Mouse (Mus musculus) midbrain, embryonic 15.5 days (tissue): ENCODE results near the gene Fdxr. TPM values are rescaled to one million over a fixed set of nuclear protein-coding genes. Genes with fewer than 3 reads are reported as not detected.

Experiments
- ATAC-seq: fragments of 200-750 bp; cut with Nextera tagmentation; replicated peaks from 2 replicates; pipeline ENCODE4 v1.8.0; 2017; ENCODE audit warnings: moderate TSS enrichment
- H3K27ac ChIP-seq: fragments of 300-500 bp; sonication (generic); 2 replicates; pipeline ENCODE4 v1.5.1; 2015; ENCODE audit warnings: mild to moderate bottlenecking, inconsistent platforms
- H3K27me3 ChIP-seq: fragments of 300-500 bp; sonication (generic); replicated peaks from 2 replicates; pipeline ENCODE4 v1.6.1; 2015; ENCODE audit warnings: inconsistent platforms
- H3K36me3 ChIP-seq: fragments of 300-500 bp; sonication (generic); replicated peaks from 2 replicates; pipeline ENCODE4 v1.6.1; 2015; ENCODE audit warnings: inconsistent platforms
- H3K4me1 ChIP-seq: fragments of 300-500 bp; sonication (generic); 2 replicates; pipeline ENCODE4 v1.6.1; 2015; ENCODE audit warnings: inconsistent platforms
- H3K4me2 ChIP-seq: fragments of 300-500 bp; sonication (generic); 2 replicates; pipeline ENCODE4 v1.6.1; 2015; ENCODE audit warnings: inconsistent platforms, mild to moderate bottlenecking, moderate library complexity
- H3K4me3 ChIP-seq: fragments of 300-500 bp; sonication (generic); 2 replicates; pipeline ENCODE4 v1.5.1; 2015; ENCODE audit warnings: mild to moderate bottlenecking, inconsistent platforms
- H3K9ac ChIP-seq: fragments of 300-500 bp; sonication (generic); 2 replicates; pipeline ENCODE4 v1.6.1; 2015; ENCODE audit warnings: mild to moderate bottlenecking, inconsistent platforms
- H3K9me3 ChIP-seq: fragments of 300-500 bp; sonication (generic); 2 replicates; pipeline ENCODE4 v1.6.1; 2016; ENCODE audit warnings: inconsistent platforms
- WGBS: fragments of 180-500 bp; shearing (Covaris S2); methylation state at CpG from one replicate; pipeline ENCODE4 v1.1.7; 2015; ENCODE audit warnings: mixed read lengths; 5-methylcytosine and 5-hydroxymethylcytosine counted together
- polyA plus RNA-seq: library from polyadenylated mRNA; unstranded; fragments of >200 nt; fragmentation: Nextera tagmentation; extraction: Ambion mirVana; gene quantifications from 2 replicates; pipeline ENCODE4 v1.2.1, GENCODE M21; 2015

The Fdxr gene
- polyA plus RNA-seq, 1 experiment from 2014 or later, result 22.1 TPM

DNA sequence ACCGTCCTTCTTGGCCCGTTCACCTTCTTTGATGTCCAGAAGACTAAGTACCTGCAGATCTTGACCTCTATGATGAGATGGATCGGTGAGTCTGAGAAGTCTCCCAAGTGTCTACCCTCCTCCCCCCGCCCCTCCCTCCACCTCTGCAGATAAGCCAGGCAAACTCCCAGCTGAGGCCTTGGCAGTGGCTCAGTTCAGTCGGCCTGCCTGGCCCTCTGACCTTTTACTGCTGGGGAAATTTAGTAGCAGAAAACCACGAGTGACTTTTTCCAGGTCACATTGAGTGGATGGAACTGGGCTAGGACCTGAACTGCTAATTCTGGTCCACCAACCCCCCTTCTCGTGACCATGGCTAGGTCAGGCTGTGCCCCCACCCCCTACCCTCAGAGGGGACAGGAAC, 48.4 kb downstream of the Fdxr start:
- H3K9ac ChIP-seq, result no peak overlapping the region
- H3K4me3 ChIP-seq, result no peak overlapping the region
- no peak overlapping the region for H3K27ac ChIP-seq
- no peak overlapping the region for H3K4me2 ChIP-seq
- no peak for ATAC-seq
- no peaks in the 10 kb centered on the region for H3K36me3 ChIP-seq
- H3K9me3 ChIP-seq, result no peaks in the 10 kb centered on the region
- no peaks in the 10 kb centered on the region; the same call in 1 of the 2 replicates for H3K27me3 ChIP-seq
- 67% methylated on average over 7 of the region's 7 CpGs for WGBS
- H3K4me1 ChIP-seq, result peaks cover 75% of the 10 kb centered on the region

DNA sequence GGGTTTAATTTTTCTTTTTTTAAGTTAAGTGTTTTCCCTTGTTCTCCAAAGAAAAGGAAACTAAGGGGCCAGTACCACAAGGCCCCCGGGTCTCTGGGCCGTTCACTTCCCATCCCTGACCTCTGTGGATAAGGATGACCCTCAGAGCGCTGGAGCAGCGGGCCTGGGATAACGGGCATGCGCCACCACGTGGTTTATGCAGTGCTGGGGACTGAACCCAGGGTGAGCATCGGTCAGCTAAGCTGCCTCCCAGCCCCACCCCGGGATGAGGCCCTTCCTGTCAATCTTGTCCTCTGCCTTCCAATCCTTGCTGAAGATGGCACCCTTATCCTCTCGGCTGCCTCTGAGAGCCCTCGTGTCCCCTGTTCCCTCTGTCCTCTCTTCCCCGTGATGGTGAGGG, 49.2 kb downstream of the Fdxr start:
- 18% methylated on average over 12 of the region's 12 CpGs for WGBS
- peak; percentile 28; the same call in 1 of the 2 replicates for ATAC-seq
- Histone ChIP-seq H3K27ac (no peak overlapping the region; the same call in 1 of the 2 replicates), H3K4me1 (peaks cover 71% of the 10 kb centered on the region), H3K27me3 (no peaks in the 10 kb centered on the region; the same call in 1 of the 2 replicates), H3K4me2 (no peak overlapping the region), H3K9ac (no peak overlapping the region), H3K4me3 (no peak overlapping the region), H3K36me3 (no peaks in the 10 kb centered on the region), H3K9me3 (no peaks in the 10 kb centered on the region)

DNA sequence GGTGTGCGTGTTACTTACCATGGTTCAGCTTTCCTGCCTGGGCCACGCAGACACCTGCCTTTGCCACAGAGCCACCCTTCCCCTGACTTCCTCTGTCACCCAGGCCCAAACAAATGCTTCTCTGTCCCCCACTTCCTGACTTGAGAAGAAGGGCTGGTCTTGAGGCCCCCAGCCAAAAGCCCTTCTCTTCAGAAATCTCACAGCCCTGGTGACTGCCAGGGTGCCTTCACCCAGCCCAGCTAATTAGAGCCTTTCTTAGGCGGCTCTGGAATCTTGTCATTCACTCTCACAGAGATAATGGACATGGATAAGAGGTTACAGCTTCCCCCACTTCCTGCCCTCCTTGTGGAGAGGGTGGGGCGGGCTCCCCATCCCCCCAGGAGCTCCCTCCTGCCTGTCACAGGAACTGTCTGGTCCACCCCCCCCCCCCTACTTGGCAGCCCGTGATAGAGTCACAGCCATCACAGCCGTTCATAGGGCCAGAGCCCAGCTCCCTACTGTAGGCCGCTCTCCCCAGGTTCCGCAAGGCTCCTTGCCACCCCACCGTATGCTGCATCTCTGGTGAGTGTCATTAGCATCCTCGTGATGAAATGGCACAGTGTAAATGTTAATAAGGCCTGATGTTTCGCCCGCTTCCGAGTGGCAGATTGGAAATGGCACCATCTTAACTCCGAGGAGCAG, 49.9 kb downstream of the Fdxr start:
- Histone ChIP-seq H3K27ac (peak overlapping the region; percentile 61), H3K9ac (no peak overlapping the region), H3K36me3 (no peaks in the 10 kb centered on the region), H3K27me3 (no peaks in the 10 kb centered on the region; the same call in 1 of the 2 replicates), H3K4me1 (peaks cover 71% of the 10 kb centered on the region), H3K4me2 (no peak overlapping the region), H3K4me3 (no peak overlapping the region), H3K9me3 (no peaks in the 10 kb centered on the region)
- WGBS, result 24% methylated on average over 14 of the region's 14 CpGs
- ATAC-seq, result peak; percentile 63

DNA sequence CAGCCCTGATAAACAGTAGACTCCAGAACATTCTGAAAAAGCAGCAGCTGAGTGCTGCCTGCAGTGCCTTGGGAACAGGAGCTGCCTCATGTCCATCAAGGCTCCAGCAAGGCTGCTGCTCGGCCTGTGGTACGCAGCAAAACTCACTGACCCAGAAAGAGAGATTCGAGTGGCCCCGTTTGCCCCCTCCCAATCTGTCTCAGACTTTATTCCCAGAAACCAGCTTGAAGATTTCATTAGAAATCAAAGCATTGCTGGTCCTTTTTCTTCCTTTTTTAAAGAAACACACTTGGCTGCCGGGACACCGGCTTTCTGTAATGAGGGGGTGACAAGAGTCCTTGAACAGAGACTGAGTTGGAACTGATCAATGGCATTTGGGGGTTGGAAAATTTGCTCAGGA, 51.5 kb downstream of the Fdxr start:
- no peak overlapping the region for H3K27ac ChIP-seq
- H3K9ac ChIP-seq, result no peak overlapping the region
- H3K4me2 ChIP-seq, result no peak overlapping the region
- no peaks in the 10 kb centered on the region for H3K9me3 ChIP-seq
- H3K4me1 ChIP-seq, result peaks cover 63% of the 10 kb centered on the region
- H3K27me3 ChIP-seq, result no peaks in the 10 kb centered on the region; the same call in 1 of the 2 replicates
- no peaks in the 10 kb centered on the region for H3K36me3 ChIP-seq
- WGBS, result 43% methylated on average over 6 of the region's 6 CpGs
- no peak for ATAC-seq
- H3K4me3 ChIP-seq, result no peak overlapping the region

DNA sequence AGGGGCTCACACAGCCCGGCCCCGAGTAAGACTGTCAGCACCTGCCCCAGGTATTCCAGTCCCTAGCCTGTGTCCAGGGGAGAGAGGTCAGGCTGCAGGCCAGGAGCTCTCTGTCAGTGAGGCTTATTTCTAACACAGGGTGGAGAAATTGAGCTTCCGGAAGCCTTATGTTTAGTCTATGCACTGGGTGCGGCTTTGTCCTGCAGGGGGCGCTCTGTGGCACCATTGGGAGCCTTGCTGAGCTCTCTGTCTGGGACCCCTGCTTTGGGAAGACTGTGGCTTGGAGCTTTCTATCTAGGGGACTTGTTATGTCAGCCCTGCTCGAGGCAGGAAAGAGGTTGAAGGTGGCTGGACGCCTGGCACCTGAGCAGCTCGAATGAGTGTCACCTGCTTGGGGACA, 52.0 kb downstream of the Fdxr start:
- Histone ChIP-seq H3K27ac (no peak overlapping the region), H3K9ac (no peak overlapping the region), H3K4me1 (peaks cover 63% of the 10 kb centered on the region), H3K36me3 (no peaks in the 10 kb centered on the region), H3K27me3 (no peaks in the 10 kb centered on the region; the same call in 1 of the 2 replicates), H3K9me3 (no peaks in the 10 kb centered on the region), H3K4me3 (no peak overlapping the region), H3K4me2 (no peak overlapping the region)
- ATAC-seq, result no peak
- WGBS, result 42% methylated on average over 8 of the region's 8 CpGs

DNA sequence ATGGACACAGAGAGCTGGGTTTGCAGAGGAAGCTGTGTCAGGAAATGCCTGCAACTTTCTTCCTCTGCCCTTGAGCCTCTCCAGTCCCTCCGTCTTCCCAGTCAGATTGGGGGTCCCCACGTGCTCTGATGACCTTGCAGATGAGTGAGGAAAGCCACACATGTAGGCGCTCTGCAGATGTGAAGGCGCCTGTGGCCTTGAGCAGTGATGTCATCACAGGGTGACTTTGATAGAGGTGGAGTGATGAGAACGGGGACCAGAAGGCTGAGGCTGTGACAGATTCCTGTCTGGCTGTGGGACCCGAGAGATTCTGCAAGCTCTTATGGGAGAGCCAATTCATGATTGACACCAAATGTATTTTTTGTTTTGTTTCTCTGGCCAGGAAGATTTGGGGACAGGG, 53.0 kb downstream of the Fdxr start:
- Histone ChIP-seq H3K4me1 (peaks cover 55% of the 10 kb centered on the region), H3K27ac (no peak overlapping the region), H3K4me3 (no peak overlapping the region), H3K4me2 (no peak overlapping the region), H3K36me3 (no peaks in the 10 kb centered on the region), H3K9me3 (no peaks in the 10 kb centered on the region), H3K27me3 (no peaks in the 10 kb centered on the region; the same call in 1 of the 2 replicates), H3K9ac (no peak overlapping the region)
- WGBS, result 81% methylated on average over 6 of the region's 6 CpGs
- ATAC-seq, result no peak

DNA sequence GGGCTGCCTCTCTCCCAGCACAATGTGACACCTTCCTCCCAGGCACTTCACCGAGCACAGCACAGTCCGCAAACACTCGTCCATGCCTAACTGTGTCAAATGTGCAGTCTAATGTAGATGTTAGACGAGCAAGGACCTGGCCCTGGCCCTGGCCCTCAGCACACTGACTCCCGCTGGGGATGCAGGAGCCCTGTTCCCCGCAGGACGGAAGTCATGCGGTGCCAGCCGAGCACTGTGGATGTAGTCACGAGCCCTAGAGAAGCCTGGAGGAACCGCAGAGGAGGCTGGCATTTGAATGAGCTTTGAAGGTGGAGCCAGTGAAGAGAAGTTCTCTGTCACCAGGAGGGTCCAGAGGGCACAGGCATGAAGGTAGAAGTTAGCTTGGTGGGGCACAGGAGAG, 53.4 kb downstream of the Fdxr start:
- no peaks in the 10 kb centered on the region; the same call in 1 of the 2 replicates for H3K27me3 ChIP-seq
- no peak overlapping the region for H3K27ac ChIP-seq
- H3K4me1 ChIP-seq, result peaks cover 54% of the 10 kb centered on the region
- no peak for ATAC-seq
- 74% methylated on average over 11 of the region's 11 CpGs for WGBS
- no peak overlapping the region for H3K4me3 ChIP-seq
- H3K36me3 ChIP-seq, result no peaks in the 10 kb centered on the region
- no peaks in the 10 kb centered on the region for H3K9me3 ChIP-seq
- H3K9ac ChIP-seq, result no peak overlapping the region
- no peak overlapping the region for H3K4me2 ChIP-seq

DNA sequence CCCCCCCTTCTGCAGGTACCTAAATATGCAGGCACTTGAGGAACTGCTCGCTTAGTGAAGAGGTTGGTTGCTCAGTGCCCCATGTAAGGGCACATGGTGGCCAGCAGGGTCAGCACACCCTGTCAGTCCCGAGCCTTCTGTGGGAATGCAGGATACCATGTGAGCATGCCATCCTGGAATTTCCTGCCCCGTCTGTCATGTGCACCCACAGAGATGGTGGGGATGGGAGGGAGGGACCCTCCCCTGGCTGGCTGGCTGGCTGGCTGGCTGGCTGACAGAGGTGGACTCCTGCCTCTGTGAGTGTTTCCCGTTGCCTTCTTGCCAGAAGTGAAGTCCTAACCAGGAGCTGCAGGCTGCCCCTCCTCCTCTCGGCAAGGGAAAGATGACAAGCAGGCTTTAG, 54.3 kb downstream of the Fdxr start:
- no peaks in the 10 kb centered on the region for H3K9me3 ChIP-seq
- H3K4me2 ChIP-seq, result no peak overlapping the region
- H3K4me1 ChIP-seq, result peaks cover 51% of the 10 kb centered on the region
- H3K36me3 ChIP-seq, result no peaks in the 10 kb centered on the region
- no peaks in the 10 kb centered on the region for H3K27me3 ChIP-seq
- no peak overlapping the region for H3K9ac ChIP-seq
- no peak overlapping the region for H3K27ac ChIP-seq
- no peak for ATAC-seq
- WGBS, result 43% methylated on average over 5 of the region's 5 CpGs
- H3K4me3 ChIP-seq, result no peak overlapping the region

DNA sequence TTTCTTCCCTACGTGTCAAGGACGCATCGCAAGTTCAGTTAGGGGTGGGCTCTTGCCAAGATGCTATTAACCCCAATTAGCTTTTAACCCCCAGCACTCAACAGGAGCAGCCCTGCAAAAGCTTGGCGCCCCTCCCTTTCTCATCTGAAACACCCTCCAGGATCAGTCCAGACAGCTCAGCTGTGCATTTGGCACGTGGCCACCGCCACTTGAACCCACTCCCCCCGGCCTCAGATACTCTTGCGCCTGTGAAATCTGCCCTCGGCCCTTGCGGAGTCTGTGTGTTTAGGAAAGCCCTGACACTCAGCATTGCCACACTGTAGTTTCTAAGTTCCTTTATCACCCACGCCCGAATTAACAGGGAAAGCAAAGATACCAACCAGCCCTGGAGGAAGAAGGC, 54.8 kb downstream of the Fdxr start:
- H3K9me3 ChIP-seq, result no peaks in the 10 kb centered on the region
- WGBS, result 58% methylated on average over 12 of the region's 12 CpGs
- no peak for ATAC-seq
- H3K4me1 ChIP-seq, result peaks cover 51% of the 10 kb centered on the region
- no peak overlapping the region for H3K27ac ChIP-seq
- no peaks in the 10 kb centered on the region for H3K36me3 ChIP-seq
- no peak overlapping the region for H3K9ac ChIP-seq
- no peak overlapping the region for H3K4me2 ChIP-seq
- no peak overlapping the region for H3K4me3 ChIP-seq
- H3K27me3 ChIP-seq, result no peaks in the 10 kb centered on the region

DNA sequence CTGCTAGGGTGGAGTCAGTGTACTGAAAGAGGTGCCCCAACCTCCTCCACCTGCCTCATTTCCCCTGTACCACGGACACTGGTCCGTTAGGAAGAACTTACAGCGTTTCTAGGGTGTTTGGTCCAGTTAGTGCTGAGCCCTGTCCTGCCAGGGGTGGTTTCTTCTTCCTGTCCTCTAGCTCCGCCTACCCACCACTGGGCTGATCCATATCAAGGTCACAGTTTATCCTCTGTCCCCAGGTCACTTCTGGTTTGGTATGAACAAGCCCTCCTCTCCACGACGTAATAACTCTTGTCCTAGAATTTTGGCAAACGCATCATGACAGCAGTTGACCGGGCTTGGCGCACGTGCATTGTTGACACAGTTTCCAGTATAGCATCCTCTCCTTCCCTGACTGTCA, 57.2 kb downstream of the Fdxr start:
- no peak for ATAC-seq
- Histone ChIP-seq H3K9me3 (no peaks in the 10 kb centered on the region), H3K36me3 (no peaks in the 10 kb centered on the region), H3K27ac (no peak overlapping the region), H3K4me1 (peaks cover 27% of the 10 kb centered on the region), H3K4me3 (no peak overlapping the region), H3K27me3 (no peaks in the 10 kb centered on the region), H3K9ac (no peak overlapping the region), H3K4me2 (no peak overlapping the region)
- 93% methylated on average over 10 of the region's 10 CpGs for WGBS

DNA sequence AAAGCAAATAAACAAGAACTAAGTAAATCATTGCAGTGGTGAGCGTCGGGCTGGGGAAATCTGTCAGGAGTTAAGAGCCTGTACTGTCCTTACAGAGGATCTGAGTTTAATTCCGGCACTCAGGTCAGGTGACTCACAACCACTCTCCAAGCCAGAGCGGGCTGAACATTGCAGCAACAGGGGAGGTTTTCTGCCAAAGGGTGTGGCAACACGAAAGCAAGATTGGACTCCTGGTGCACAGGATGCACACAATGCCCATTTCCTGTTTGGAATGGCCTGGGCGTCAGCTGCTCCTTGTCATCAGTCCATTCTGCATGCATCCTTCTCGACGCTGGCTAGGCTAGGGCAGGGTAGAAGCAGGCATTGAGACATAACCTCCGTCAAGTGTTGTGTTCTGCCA, 57.6 kb downstream of the Fdxr start:
- no peaks in the 10 kb centered on the region for H3K27me3 ChIP-seq
- H3K4me3 ChIP-seq, result no peak overlapping the region
- H3K9ac ChIP-seq, result no peak overlapping the region
- H3K27ac ChIP-seq, result no peak overlapping the region
- no peak for ATAC-seq
- H3K4me2 ChIP-seq, result no peak overlapping the region
- H3K9me3 ChIP-seq, result no peaks in the 10 kb centered on the region
- H3K4me1 ChIP-seq, result peaks cover 24% of the 10 kb centered on the region
- 85% methylated on average over 9 of the region's 9 CpGs for WGBS
- no peaks in the 10 kb centered on the region for H3K36me3 ChIP-seq
